Mouse (Mus musculus): ENCODE measurements at regions not wholly inside any gene's neighbourhood (a gene's known extent, or its start where the extent isn't known, plus 50 kb on each side); places are given as distances from the start of the nearest gene placed in this dataset.

- Histone ChIP-seq H3K36me3 (replicated peaks; ENCODE audit: control insufficient read depth, insufficient read depth, low read depth, low read length) (no peaks in the 10 kb centered on the region), H3K4me2 (ENCODE audit: low read depth, low read length) (no peak overlapping the region), H3K27me3 (ENCODE audit: control insufficient read depth, insufficient read depth, low read length) (no peaks in the 10 kb centered on the region), H3K27ac (replicated peaks; ENCODE audit: low read depth, low read length) (no peak overlapping the region), H3K9ac (replicated peaks; ENCODE audit: low read length) (no peak overlapping the region), H3K4me1 (ENCODE audit: control insufficient read depth, insufficient read depth, low read length) (no peaks in the 10 kb centered on the region), H3K9me3 (replicated peaks; ENCODE audit: control insufficient read depth, low read length) (no peaks in the 10 kb centered on the region), H3K4me3 (ENCODE audit: low read depth, low read length) (no peak overlapping the region)
- DNase-seq (ENCODE audit: low spot score) (peak; percentile 58), ATAC-seq (replicated peaks; ENCODE audit: insufficient number of reproducible peaks, low FRiP score, low TSS enrichment, low read depth) (no peak)
- WGBS = 62% methylated on average over 7 of the region's 7 CpGs
Observed at GRCm38 (mm10) chr12:36863113-36863512, 245.2 kb upstream of the Meox2 start.

DNA sequence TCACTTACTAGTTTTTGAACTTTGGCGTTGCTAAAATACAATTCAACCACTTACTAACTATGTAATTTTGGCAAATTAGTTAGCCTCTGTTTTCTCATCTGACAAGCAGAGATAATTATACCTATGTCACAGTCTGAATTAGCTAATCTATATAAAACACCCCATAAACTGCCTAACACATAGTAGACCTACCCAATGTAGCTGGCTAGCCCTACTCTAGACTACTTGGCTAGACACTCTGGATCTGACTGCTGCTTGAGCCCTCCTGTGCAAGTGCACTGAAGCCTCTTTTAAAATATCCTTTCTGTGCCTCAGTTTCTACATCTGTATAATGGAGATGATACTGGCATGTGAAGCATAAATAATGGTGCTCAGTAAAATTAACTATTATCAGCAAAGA, 227.6 kb upstream of the Meox2 start:
- Histone ChIP-seq H3K4me2 (ENCODE audit: low read depth, low read length) (no peak overlapping the region), H3K27ac (replicated peaks; ENCODE audit: low read depth, low read length) (no peak overlapping the region), H3K9ac (replicated peaks; ENCODE audit: low read length) (no peak overlapping the region), H3K36me3 (replicated peaks; ENCODE audit: control insufficient read depth, insufficient read depth, low read depth, low read length) (no peaks in the 10 kb centered on the region), H3K9me3 (replicated peaks; ENCODE audit: control insufficient read depth, low read length) (no peaks in the 10 kb centered on the region), H3K4me3 (ENCODE audit: low read depth, low read length) (no peak overlapping the region), H3K4me1 (ENCODE audit: control insufficient read depth, insufficient read depth, low read length) (no peaks in the 10 kb centered on the region), H3K27me3 (ENCODE audit: control insufficient read depth, insufficient read depth, low read length) (no peaks in the 10 kb centered on the region)
- ATAC-seq (replicated peaks; ENCODE audit: insufficient number of reproducible peaks, low FRiP score, low TSS enrichment, low read depth) (no peak), DNase-seq (ENCODE audit: low spot score) (no peak)
- 89% methylated on average over 1 of the region's 1 CpGs for WGBS

DNA sequence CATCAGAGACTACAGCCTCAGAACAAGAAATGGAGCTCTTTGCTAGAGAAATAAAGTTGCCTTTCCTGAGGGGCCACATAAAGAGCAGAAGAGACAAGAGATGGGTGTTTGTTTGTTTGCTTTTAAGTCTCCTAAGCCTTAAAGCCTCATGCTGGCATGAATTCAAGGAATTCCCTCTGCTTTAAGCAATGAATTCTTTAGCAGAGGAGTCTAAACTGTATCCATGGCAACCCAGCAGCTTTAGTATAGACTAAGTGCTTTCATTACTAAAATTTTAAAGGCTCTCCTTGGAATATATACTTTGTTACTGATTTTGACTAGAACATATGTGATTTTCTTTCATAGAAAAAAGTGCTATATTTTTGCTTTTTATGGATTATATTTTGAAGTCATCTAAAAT, 195.0 kb upstream of the Meox2 start:
- Histone ChIP-seq H3K9ac (replicated peaks; ENCODE audit: low read length) (no peak overlapping the region), H3K27me3 (ENCODE audit: control insufficient read depth, insufficient read depth, low read length) (no peaks in the 10 kb centered on the region), H3K9me3 (replicated peaks; ENCODE audit: control insufficient read depth, low read length) (no peaks in the 10 kb centered on the region), H3K4me2 (ENCODE audit: low read depth, low read length) (no peak overlapping the region), H3K27ac (replicated peaks; ENCODE audit: low read depth, low read length) (no peak overlapping the region), H3K4me1 (ENCODE audit: control insufficient read depth, insufficient read depth, low read length) (no peaks in the 10 kb centered on the region), H3K36me3 (replicated peaks; ENCODE audit: control insufficient read depth, insufficient read depth, low read depth, low read length) (no peaks in the 10 kb centered on the region), H3K4me3 (ENCODE audit: low read depth, low read length) (no peak overlapping the region)
- ATAC-seq (replicated peaks; ENCODE audit: insufficient number of reproducible peaks, low FRiP score, low TSS enrichment, low read depth) = no peak
- DNase-seq (ENCODE audit: low spot score) = no peak

DNA sequence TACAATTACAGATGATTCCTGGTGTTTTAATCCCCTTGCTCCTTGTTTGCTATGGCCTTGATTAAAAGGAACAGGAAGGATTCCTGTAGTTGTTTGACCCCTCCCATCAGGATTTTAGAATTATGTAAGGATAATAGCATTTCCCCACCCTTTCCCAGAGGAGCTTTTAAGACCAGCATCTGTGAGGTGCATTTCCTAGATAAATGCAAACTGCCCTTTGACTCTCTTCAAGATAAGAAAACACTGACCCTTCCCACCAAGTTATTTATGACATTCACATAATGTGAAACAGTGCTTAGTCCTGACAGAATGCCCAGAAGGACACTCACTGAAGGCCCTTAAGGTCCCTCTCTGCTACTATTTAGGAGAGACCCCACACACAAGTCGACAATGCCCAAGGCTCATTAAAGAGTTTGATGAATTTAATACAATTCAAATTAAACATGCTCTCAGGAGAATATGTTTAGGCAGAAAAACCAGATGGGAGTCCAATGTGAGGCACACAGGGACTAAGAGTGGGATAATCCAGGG, 190.7 kb upstream of the Meox2 start:
- no peaks in the 10 kb centered on the region for H3K36me3 ChIP-seq (replicated peaks; ENCODE audit: control insufficient read depth, insufficient read depth, low read depth, low read length)
- no peak overlapping the region for H3K27ac ChIP-seq (replicated peaks; ENCODE audit: low read depth, low read length)
- ATAC-seq (replicated peaks; ENCODE audit: insufficient number of reproducible peaks, low FRiP score, low TSS enrichment, low read depth) (no peak), DNase-seq (ENCODE audit: low spot score) (no peak)
- no peak overlapping the region for H3K4me2 ChIP-seq (ENCODE audit: low read depth, low read length)
- WGBS = 18% methylated on average over 1 of the region's 1 CpGs
- H3K9ac ChIP-seq (replicated peaks; ENCODE audit: low read length) = no peak overlapping the region
- H3K4me1 ChIP-seq (ENCODE audit: control insufficient read depth, insufficient read depth, low read length) = no peaks in the 10 kb centered on the region
- H3K27me3 ChIP-seq (ENCODE audit: control insufficient read depth, insufficient read depth, low read length) = no peaks in the 10 kb centered on the region
- no peaks in the 10 kb centered on the region for H3K9me3 ChIP-seq (replicated peaks; ENCODE audit: control insufficient read depth, low read length)
- H3K4me3 ChIP-seq (ENCODE audit: low read depth, low read length) = no peak overlapping the region

DNA sequence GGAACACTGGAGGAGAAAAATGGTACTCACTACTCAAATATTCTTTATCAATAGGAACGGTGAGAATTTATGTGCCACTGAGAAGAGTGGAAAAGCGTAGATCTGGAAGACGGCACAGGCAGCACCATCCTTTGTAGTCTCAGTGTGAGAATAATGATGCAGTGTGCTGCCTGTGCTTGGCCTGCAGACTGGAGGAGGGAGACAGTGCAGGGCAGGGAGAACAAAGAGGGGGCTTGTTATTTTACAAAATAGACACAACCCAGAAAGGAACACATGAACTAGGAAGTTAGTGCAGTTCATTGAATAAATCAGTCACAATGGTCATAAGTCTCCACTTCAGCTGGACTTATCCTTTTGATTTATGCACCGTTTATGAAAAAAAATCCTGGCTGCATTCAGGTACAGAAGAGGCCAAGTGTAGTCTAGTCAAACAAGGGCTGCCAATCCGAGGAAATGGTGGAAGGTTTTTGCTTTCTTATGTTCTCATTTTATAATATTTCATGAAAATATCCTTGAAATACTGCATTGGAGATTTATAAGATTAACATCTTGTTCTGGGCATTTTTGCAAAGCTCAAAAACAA, 190.0 kb upstream of the Meox2 start:
- Histone ChIP-seq H3K4me1 (ENCODE audit: control insufficient read depth, insufficient read depth, low read length) (no peaks in the 10 kb centered on the region), H3K27ac (replicated peaks; ENCODE audit: low read depth, low read length) (no peak overlapping the region), H3K9me3 (replicated peaks; ENCODE audit: control insufficient read depth, low read length) (no peaks in the 10 kb centered on the region), H3K4me3 (ENCODE audit: low read depth, low read length) (no peak overlapping the region), H3K27me3 (ENCODE audit: control insufficient read depth, insufficient read depth, low read length) (no peaks in the 10 kb centered on the region), H3K9ac (replicated peaks; ENCODE audit: low read length) (no peak overlapping the region), H3K4me2 (ENCODE audit: low read depth, low read length) (no peak overlapping the region), H3K36me3 (replicated peaks; ENCODE audit: control insufficient read depth, insufficient read depth, low read depth, low read length) (no peaks in the 10 kb centered on the region)
- DNase-seq (ENCODE audit: low spot score) = no peak
- ATAC-seq (replicated peaks; ENCODE audit: insufficient number of reproducible peaks, low FRiP score, low TSS enrichment, low read depth) = no peak
- WGBS = 36% methylated on average over 5 of the region's 5 CpGs

DNA sequence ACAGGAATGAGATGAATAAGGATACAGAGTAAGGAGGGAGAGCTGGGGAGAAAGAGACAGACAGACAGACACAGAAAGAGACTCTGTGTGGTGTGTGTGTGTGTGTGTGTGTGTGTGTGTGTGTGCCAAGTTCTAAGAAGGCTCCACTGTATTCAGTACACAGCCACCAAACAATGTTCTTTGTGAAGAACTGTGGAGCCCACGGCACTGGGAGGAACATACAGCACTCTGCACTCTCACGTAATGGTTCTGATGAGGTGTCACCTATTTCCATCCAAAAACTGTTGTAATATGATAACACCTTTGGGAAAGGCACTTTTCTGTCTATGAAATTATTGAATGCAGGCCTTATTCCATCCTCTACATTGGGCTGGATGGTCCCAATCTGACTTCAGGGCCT, 184.8 kb upstream of the Meox2 start:
- Histone ChIP-seq H3K4me3 (ENCODE audit: low read depth, low read length) (no peak overlapping the region), H3K4me1 (ENCODE audit: control insufficient read depth, insufficient read depth, low read length) (no peaks in the 10 kb centered on the region), H3K36me3 (replicated peaks; ENCODE audit: control insufficient read depth, insufficient read depth, low read depth, low read length) (no peaks in the 10 kb centered on the region), H3K27me3 (ENCODE audit: control insufficient read depth, insufficient read depth, low read length) (no peaks in the 10 kb centered on the region), H3K4me2 (ENCODE audit: low read depth, low read length) (no peak overlapping the region), H3K9ac (replicated peaks; ENCODE audit: low read length) (no peak overlapping the region), H3K27ac (replicated peaks; ENCODE audit: low read depth, low read length) (no peak overlapping the region), H3K9me3 (replicated peaks; ENCODE audit: control insufficient read depth, low read length) (no peaks in the 10 kb centered on the region)
- ATAC-seq (replicated peaks; ENCODE audit: insufficient number of reproducible peaks, low FRiP score, low TSS enrichment, low read depth) (no peak), DNase-seq (ENCODE audit: low spot score) (no peak)
- WGBS = 78% methylated on average over 2 of the region's 2 CpGs

- Histone ChIP-seq H3K9me3 (replicated peaks; ENCODE audit: control insufficient read depth, low read length) (no peaks in the 10 kb centered on the region), H3K4me3 (ENCODE audit: low read depth, low read length) (no peak overlapping the region), H3K27me3 (ENCODE audit: control insufficient read depth, insufficient read depth, low read length) (no peaks in the 10 kb centered on the region), H3K4me1 (ENCODE audit: control insufficient read depth, insufficient read depth, low read length) (no peaks in the 10 kb centered on the region), H3K36me3 (replicated peaks; ENCODE audit: control insufficient read depth, insufficient read depth, low read depth, low read length) (no peaks in the 10 kb centered on the region), H3K9ac (replicated peaks; ENCODE audit: low read length) (no peak overlapping the region), H3K27ac (replicated peaks; ENCODE audit: low read depth, low read length) (no peak overlapping the region), H3K4me2 (ENCODE audit: low read depth, low read length) (no peak overlapping the region)
- WGBS = 63% methylated on average over 4 of the region's 4 CpGs
- DNase-seq (ENCODE audit: low spot score) (no peak), ATAC-seq (replicated peaks; ENCODE audit: insufficient number of reproducible peaks, low FRiP score, low TSS enrichment, low read depth) (no peak)
Observed at GRCm38 (mm10) chr12:36926225-36926624, 182.1 kb upstream of the Meox2 start.

DNA sequence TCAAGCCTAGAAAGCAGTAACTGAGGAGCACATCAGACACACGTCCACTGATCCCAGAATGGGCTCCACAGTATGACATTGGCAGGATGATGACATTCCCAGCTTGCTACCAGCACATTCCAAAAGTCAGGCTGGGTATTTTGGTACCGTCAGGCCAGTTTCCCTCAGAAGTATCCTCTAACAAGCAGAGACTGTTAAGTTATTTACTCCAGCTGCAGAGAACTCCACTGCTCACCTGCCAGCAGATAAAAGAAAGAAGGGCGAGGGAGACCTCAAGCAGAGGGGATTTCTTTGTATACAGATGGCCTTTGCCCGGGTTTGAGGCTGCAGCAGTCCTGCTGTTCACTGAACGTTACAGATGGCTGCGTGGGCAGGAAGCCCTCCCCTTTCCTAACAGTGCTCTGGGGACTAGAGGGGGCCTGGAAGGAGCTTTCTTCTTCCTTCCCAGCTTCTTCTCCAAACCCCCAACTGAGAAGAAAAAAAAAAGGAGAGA, 175.2 kb upstream of the Meox2 start:
- Histone ChIP-seq H3K9me3 (replicated peaks; ENCODE audit: control insufficient read depth, low read length) (no peaks in the 10 kb centered on the region), H3K27ac (replicated peaks; ENCODE audit: low read depth, low read length) (no peak overlapping the region), H3K4me2 (ENCODE audit: low read depth, low read length) (no peak overlapping the region), H3K4me3 (ENCODE audit: low read depth, low read length) (no peak overlapping the region), H3K27me3 (ENCODE audit: control insufficient read depth, insufficient read depth, low read length) (no peaks in the 10 kb centered on the region), H3K4me1 (ENCODE audit: control insufficient read depth, insufficient read depth, low read length) (no peaks in the 10 kb centered on the region), H3K9ac (replicated peaks; ENCODE audit: low read length) (no peak overlapping the region), H3K36me3 (replicated peaks; ENCODE audit: control insufficient read depth, insufficient read depth, low read depth, low read length) (no peaks in the 10 kb centered on the region)
- WGBS = 5% methylated on average over 6 of the region's 6 CpGs
- peak; percentile 42 for DNase-seq (ENCODE audit: low spot score)
- no peak; the same call in 1 of the 2 replicates for ATAC-seq (replicated peaks; ENCODE audit: insufficient number of reproducible peaks, low FRiP score, low TSS enrichment, low read depth)

All from embryonic facial prominence, embryonic 11.5 days (tissue).